Mouse (Mus musculus) cerebellum, adult 2 months (tissue): ENCODE data around the gene Atp5f1. TPM values are rescaled to one million over a fixed set of nuclear protein-coding genes. Genes with fewer than 3 reads are reported as not detected.
A peak's percentile ranks its signal among the peaks of the same experiment; 100 is the strongest.

Experiments
- DNase-seq, 2 experiments: peaks; one replicate each; pipeline ENCODE4 v3.0.0; 2021
- H3K27ac ChIP-seq: fragments of 200-500 bp; 2 replicates; pipeline ENCODE4 v1.5.1; 2012; ENCODE audit warnings: low read length, control low read depth, inconsistent platforms; ENCODE audit not compliant: insufficient read depth
- H3K27me3 ChIP-seq: fragments of 200-500 bp; 2 replicates; pipeline ENCODE4 v1.6.1; 2012; ENCODE audit warnings: inconsistent platforms, mild to moderate bottlenecking, low read length, moderate library complexity; ENCODE audit not compliant: control insufficient read depth, insufficient read depth
- H3K4me1 ChIP-seq: fragments of 200-500 bp; 2 replicates; pipeline ENCODE4 v1.6.1; 2011; ENCODE audit warnings: low read length; ENCODE audit not compliant: control insufficient read depth, insufficient read depth
- H3K4me3 ChIP-seq: fragments of 200-500 bp; replicated peaks from 2 replicates; pipeline ENCODE3; 2011; ENCODE audit warnings: mild to moderate bottlenecking, low read depth, low read length, control low read depth; ENCODE audit not compliant: insufficient read depth
- CTCF ChIP-seq: fragments of 200-500 bp; IDR thresholded peaks from 2 replicates; pipeline ENCODE4 v1.5.1; 2011; ENCODE audit warnings: low read depth, mild to moderate bottlenecking, control low read depth, low read length, moderate library complexity, borderline replicate concordance; ENCODE audit not compliant: insufficient read depth
- POLR2A ChIP-seq: fragments of 200-500 bp; IDR thresholded peaks from 2 replicates; pipeline ENCODE4 v1.6.1; 2011; ENCODE audit warnings: low read length, control low read depth, borderline replicate concordance; ENCODE audit not compliant: insufficient read depth
- WGBS: fragments of 180-500 bp; shearing (Covaris S2); methylation state at CpG from one replicate; pipeline ENCODE4 v1.1.7; 2018; 5-methylcytosine and 5-hydroxymethylcytosine counted together
- polyA plus RNA-seq: library from polyadenylated mRNA; depleted of rRNA; stranded (reverse); fragments of >200 nt; gene quantifications from 2 replicates; pipeline ENCODE4 v1.2.3, GENCODE M21; 2012

The Atp5f1 gene
- polyA plus RNA-seq, 1 experiment, result 419 TPM

GRCm38 (mm10) chr3:105973411-105973810, 13.5 kb upstream of the Atp5f1 start, which contains the start of gene Ovgp1:
Ovgp1 (plus strand) TSS chr3:105973711.
- H3K27me3 ChIP-seq, result no peaks in the 10 kb centered on the region
- WGBS, result 66% methylated on average over 3 of the region's 3 CpGs
- TF ChIP-seq POLR2A (no peak), CTCF (no peak)
- H3K27ac ChIP-seq, result no peak within 1 kb of the TSS
- H3K4me1 ChIP-seq, result no peaks in the 10 kb centered on the region; the same call in 1 of the 2 replicates
- H3K4me3 ChIP-seq, result no peak within 1 kb of the TSS
- no peak for DNase-seq

GRCm38 (mm10) chr3:105971831-105972446, 12.0 kb upstream of the Atp5f1 start:
- Histone ChIP-seq H3K4me1 (no peaks in the 10 kb centered on the region), H3K27ac (no peak overlapping the region), H3K27me3 (no peaks in the 10 kb centered on the region), H3K4me3 (no peak overlapping the region)
- WGBS, result 73% methylated on average over 5 of the region's 5 CpGs
- DNase-seq, result no peak
- TF ChIP-seq POLR2A (no peak), CTCF (no peak)

- TF ChIP-seq POLR2A (no peak), CTCF (no peak)
- WGBS, result 96% methylated on average over 2 of the region's 2 CpGs
- Histone ChIP-seq H3K27ac (no peak overlapping the region), H3K4me3 (no peak overlapping the region), H3K4me1 (no peaks in the 10 kb centered on the region; the same call in 1 of the 2 replicates), H3K27me3 (no peaks in the 10 kb centered on the region)
- DNase-seq, result no peak
These were observed 801 bp upstream of the Atp5f1 start for GRCm38 (mm10) chr3:105960700-105961099.

GRCm38 (mm10) chr3:105959585-105959984, 314 bp downstream of the Atp5f1 start:
- TF ChIP-seq CTCF (no peak), POLR2A (no peak)
- Histone ChIP-seq H3K27ac (peak overlapping the region; percentile 37; the same call in 1 of the 2 replicates), H3K4me1 (no peaks in the 10 kb centered on the region; the same call in 1 of the 2 replicates), H3K27me3 (no peaks in the 10 kb centered on the region), H3K4me3 (peak overlapping the region; percentile 69)
- no peak for DNase-seq
- WGBS, result 2% methylated on average over 26 of the region's 26 CpGs

GRCm38 (mm10) chr3:105958974-105959580, 822 bp downstream of the Atp5f1 start, which contains the start of gene Wdr77:
Wdr77 (plus strand) TSS chr3:105959369.
- TF ChIP-seq CTCF (no peak), POLR2A (peak; percentile 97)
- under 1% methylated on average over 52 of the region's 52 CpGs for WGBS
- Histone ChIP-seq H3K4me1 (no peaks in the 10 kb centered on the region; the same call in 1 of the 2 replicates), H3K27me3 (no peaks in the 10 kb centered on the region), H3K27ac (peak within 1 kb of the TSS; percentile 79), H3K4me3 (peak within 1 kb of the TSS; percentile 69)
- DNase-seq, result peak; percentile 95 to 96

GRCm38 (mm10) chr3:105958204-105958603, 1.7 kb downstream of the Atp5f1 start:
- TF ChIP-seq CTCF (no peak), POLR2A (no peak)
- 24% methylated on average over 5 of the region's 5 CpGs for WGBS
- no peak for DNase-seq
- Histone ChIP-seq H3K27ac (no peak overlapping the region), H3K4me1 (no peaks in the 10 kb centered on the region; the same call in 1 of the 2 replicates), H3K4me3 (peak overlapping the region; percentile 69), H3K27me3 (no peaks in the 10 kb centered on the region)

- H3K27me3 ChIP-seq, result no peaks in the 10 kb centered on the region
- no peak overlapping the region for H3K27ac ChIP-seq
- peak overlapping the region; percentile 25 for H3K4me3 ChIP-seq
- DNase-seq, result no peak
- 91% methylated on average over 1 of the region's 1 CpGs for WGBS
- TF ChIP-seq CTCF (no peak), POLR2A (no peak)
- H3K4me1 ChIP-seq, result no peaks in the 10 kb centered on the region; the same call in 1 of the 2 replicates
These were observed 2.7 kb downstream of the Atp5f1 start for GRCm38 (mm10) chr3:105957235-105957634.

GRCm38 (mm10) chr3:105951348-105951747, 8.6 kb downstream of the Atp5f1 start:
- WGBS, result 85% methylated on average over 7 of the region's 7 CpGs
- Histone ChIP-seq H3K27me3 (no peaks in the 10 kb centered on the region), H3K4me1 (no peaks in the 10 kb centered on the region), H3K4me3 (no peak overlapping the region), H3K27ac (no peak overlapping the region)
- DNase-seq, result no peak
- TF ChIP-seq CTCF, result no peak
- no peak for TF ChIP-seq POLR2A

- Histone ChIP-seq H3K27ac (no peak overlapping the region), H3K27me3 (no peaks in the 10 kb centered on the region), H3K4me3 (no peak overlapping the region), H3K4me1 (no peaks in the 10 kb centered on the region)
- TF ChIP-seq POLR2A, result no peak
- TF ChIP-seq CTCF, result no peak
- 91% methylated on average over 4 of the region's 4 CpGs for WGBS
- no peak for DNase-seq
These were observed 23.8 kb downstream of the Atp5f1 start for GRCm38 (mm10) chr3:105936111-105936510.
